Mouse (Mus musculus) ES-Bruce4 (cell line): ENCODE data around the gene Prss8.

Experiments used
- CTCF ChIP-seq: IDR thresholded peaks from one replicate; pipeline ENCODE4 v1.8.1; 2011; ENCODE audit warnings: low read depth, low read length
- EP300 ChIP-seq: IDR thresholded peaks from 2 replicates; pipeline ENCODE4 v1.6.1; 2011; ENCODE audit warnings: low read depth, low read length; ENCODE audit not compliant: insufficient read depth
- POLR2A ChIP-seq: IDR thresholded peaks from one replicate; pipeline ENCODE4 v1.8.1; 2011; ENCODE audit warnings: low read length; ENCODE audit not compliant: insufficient read depth

DNA sequence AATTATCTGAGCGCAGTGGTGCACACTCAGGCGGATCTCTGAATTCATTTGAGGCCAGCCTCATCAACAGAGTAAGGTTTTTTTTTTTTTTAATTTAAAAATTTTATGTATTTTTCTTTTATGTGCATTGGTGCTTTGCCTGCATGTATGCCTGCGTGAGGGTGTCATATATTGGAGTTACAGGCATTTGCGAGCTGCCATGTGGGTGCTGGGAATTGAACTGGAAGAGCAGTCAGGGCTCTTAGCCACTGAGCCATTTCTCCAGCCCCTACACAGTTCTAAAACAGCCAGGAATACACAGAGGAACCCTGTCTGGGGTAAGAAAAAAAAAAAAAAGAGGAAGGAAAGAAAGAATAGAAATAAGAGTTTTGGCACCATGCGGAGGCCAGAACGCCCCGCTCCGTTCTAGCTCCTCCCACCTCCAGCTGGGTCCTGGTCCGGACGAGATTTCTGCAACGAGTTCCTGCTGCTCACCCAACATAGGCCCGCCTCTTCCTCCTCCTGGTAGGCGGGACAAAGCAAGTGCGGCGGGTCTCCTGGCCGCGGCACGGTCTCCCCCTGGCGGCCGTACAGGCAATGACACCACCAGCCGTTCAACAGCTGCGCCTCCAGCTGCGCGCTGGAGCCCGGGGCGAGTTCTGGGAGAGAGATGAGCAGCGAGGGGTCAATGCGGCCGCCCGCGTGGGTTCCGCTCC lies 5.3 kb upstream of the Prss8 start:
- TF ChIP-seq CTCF (peak; percentile 90), EP300 (0 out of 2 replicates have a peak, but pooled peaks have one; percentile 62), POLR2A (peak; percentile 92)
